Mouse (Mus musculus): Measurements from ENCODE around the gene Olfr881.

Gene Olfr881

DNA sequence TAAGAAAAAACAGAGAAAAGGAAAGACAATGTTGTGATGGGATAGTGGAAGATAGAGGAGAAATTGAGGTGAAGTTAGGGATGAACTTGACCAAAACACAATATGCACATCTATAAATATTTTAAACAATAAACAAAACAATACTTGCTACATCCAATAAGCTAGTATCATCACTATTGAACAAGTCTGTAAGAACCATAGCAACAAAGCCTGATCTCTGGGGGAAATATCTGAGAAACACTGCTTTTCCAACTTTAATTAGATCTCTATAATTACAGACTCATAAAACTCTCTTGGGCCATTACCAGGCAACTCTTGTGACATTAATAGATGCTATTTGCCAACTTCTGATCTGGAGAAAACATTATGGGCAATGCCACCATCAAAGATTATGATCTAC lies at the start of gene Olfr881:
Gene Olfr881, plus strand, starts transcription at position 301 of the 400 bp plus-strand sequence.
- no peak for DNase-seq

DNA sequence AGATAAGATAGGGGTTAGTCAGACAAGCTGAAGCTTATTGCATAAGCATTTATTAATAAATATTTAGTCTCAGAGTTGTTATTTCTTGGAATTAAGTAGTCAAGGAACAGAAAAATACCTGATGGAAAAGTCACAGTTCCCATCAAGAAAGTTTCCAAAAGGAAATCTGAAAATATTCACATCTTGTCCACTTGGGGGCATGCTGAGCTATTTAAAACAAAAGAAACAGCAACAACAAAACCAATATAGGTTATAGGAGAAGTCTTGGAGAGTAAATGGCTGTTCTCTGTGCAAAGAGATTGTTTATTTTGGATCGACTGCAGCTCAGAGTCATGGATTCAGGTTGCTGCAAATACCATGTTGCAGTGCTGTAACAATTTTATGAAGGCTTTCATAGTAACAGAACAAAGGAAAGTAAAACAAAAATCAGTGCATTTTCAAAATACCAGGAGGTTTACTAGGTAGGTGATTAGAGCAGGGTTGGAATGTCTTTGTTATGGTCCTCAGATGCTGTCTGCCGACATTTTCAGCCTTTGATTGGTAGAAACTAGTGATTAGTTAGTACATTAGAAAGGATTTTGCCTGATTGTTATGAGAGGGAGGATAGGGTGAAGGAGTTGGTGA lies 7.1 kb downstream of the Olfr881 start:
- DNase-seq: no peak

GRCm38 (mm10) chr9:38000021-38000420 lies 8.4 kb downstream of the Olfr881 start:
- no peak for DNase-seq

DNA sequence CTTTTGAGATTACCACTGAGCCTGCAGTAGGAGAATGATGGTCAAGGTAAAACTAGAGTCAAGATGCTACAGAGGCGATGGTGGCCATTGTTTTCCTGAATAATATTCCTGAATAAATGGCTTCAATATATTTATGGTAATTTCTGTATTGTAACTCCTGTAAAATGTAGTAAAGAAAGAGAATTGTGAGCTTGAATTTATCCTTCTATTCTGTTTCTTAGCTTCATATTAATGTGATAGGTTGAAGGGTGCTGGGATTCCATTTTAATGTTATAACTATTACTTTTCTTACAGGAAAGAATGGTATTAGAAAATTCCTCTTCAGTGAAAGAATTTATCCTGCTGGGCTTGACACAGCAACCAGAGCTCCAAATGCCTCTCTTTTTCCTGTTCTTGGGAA lies 33.9 kb downstream of the Olfr881 start, which contains the start of gene Olfr883:
Gene Olfr883, plus strand, starts transcription at position 301 of the 400 bp plus-strand sequence.
- no peak for DNase-seq
